Mouse (Mus musculus) erythroblast, embryonic 14.5 days (primary cell): Measurements from ENCODE around the gene Myo1c.

Experiments used
- GATA1 ChIP-seq: IDR thresholded peaks from 2 replicates; pipeline ENCODE4 v1.6.1; 2012; ENCODE audit warnings: low read length, inconsistent platforms, mixed read lengths
- TAL1 ChIP-seq: IDR thresholded peaks from 3 replicates; pipeline ENCODE4 v1.6.1; 2012; ENCODE audit warnings: low read length, inconsistent platforms, mixed read lengths

DNA sequence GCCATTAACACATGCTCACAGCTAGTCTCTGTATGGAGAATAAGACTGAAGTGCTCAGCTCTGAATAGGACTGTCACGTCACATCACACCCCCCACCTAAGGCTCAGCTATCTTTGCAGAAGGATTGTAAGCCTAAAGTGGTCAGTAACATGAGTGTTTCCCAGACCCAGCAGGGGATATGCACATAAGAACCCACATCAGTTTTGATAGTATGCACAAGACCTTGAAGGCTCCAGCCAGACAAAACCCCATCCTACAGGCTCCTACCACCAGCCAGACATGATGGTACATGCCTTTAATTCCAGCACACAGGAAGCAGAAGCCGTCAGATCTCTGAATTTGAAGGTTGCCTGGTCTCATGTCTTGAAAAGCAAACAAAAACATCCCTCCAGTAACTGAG is 40.3 kb upstream of the Myo1c start:
- TF ChIP-seq GATA1 (no peak), TAL1 (no peak)
